Mouse (Mus musculus): ENCODE results near the gene Tyw1. TPM values are rescaled to one million over a fixed set of nuclear protein-coding genes. Genes with fewer than 3 reads are reported as not detected.

Tyw1 gene
- polyA plus RNA-seq, 1 experiment, result 19.7 TPM

DNA sequence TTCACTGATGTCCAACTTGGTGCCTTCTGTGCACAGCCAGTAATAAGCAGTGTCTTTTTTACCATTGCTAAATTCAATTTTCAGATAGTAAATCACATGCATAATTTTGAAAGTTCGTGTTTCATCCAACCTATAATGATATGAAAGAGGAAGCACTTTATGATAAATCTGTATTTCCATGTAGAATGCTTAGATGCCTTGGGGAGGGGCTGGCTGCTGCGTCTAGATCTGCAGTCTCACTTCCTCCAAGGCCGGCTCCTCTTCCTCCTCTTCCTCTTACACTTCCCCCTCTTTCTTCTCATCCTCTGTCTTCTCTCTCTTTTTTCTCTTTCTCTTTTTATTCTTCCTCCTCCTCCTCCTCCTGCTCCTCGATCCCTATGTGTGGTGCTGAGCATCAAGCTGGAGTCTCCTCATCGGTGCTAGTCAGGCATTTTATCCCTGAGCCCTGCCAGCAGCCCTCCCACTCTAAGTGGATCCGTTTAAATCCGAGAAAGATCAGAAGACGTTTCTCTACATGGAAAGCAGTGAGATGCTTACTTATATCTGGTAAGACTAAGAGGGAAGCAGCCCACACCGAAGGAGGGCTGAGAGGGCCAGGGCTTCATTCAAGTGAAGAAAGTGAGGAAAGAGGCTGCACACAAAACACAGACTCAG is 27.8 kb downstream of the Tyw1 start:
- no peak overlapping the region for H3K4me3 ChIP-seq (ENCODE audit: insufficient read depth, low read length)
- TF ChIP-seq CTCF (IDR thresholded peaks at IDR 0.05; ENCODE audit: borderline replicate concordance, insufficient read depth, low read length) (no peak), POLR2A (IDR thresholded peaks at IDR 0.05; ENCODE audit: low read depth, low read length) (no peak)
- H3K4me1 ChIP-seq (ENCODE audit: control insufficient read depth, insufficient read depth, low read length), result no peaks in the 10 kb centered on the region
- no peak overlapping the region for H3K27ac ChIP-seq (ENCODE audit: insufficient read depth, low read length)

DNA sequence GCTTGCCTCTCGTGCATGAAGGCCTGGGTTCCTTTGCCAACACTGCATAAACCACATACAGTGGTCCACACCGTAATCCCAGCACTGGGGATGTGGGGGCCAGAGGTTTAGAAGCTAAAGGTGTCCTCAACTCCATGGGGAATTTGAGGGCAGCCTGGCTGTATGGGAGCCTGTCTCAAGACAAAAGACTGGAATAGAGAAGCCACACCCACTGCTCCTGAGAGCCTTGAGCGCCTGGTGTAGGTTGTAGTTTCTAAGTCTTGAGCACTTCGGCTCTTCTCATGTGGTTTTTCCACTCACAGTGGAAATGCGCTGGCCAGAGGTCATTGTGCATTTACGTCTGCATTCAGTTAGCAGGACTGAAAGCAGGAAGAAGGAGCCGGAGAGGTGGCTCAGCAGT is 32.7 kb downstream of the Tyw1 start:
- no peak for TF ChIP-seq CTCF (IDR thresholded peaks at IDR 0.05; ENCODE audit: borderline replicate concordance, insufficient read depth, low read length)
- no peak for TF ChIP-seq POLR2A (IDR thresholded peaks at IDR 0.05; ENCODE audit: low read depth, low read length)
- H3K4me3 ChIP-seq (ENCODE audit: insufficient read depth, low read length), result no peak overlapping the region

DNA sequence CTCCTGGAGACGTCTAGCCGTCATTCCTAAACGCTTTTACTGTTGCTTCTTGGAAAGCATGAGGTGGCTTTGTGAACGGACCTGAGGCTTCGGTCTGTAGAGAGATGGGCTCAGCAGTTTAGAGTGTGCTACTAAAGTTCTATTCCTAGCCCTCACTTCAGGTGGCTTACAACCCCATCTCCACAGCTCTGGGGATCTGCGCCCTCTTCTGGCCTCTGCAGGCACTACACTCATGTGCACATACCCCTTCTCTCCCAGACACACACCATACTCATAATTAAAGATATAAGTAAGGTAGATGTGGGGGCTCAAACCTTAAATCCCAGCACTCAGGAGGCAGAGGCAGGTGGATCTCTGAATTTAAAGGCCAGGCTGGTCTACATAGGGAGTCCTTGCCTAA is 34.8 kb downstream of the Tyw1 start:
- H3K4me3 ChIP-seq (ENCODE audit: insufficient read depth, low read length), result no peak overlapping the region
- H3K27ac ChIP-seq (ENCODE audit: insufficient read depth, low read length), result no peak overlapping the region
- TF ChIP-seq CTCF (IDR thresholded peaks at IDR 0.05; ENCODE audit: borderline replicate concordance, insufficient read depth, low read length), result no peak
- no peak for TF ChIP-seq POLR2A (IDR thresholded peaks at IDR 0.05; ENCODE audit: low read depth, low read length)
- no peaks in the 10 kb centered on the region for H3K4me1 ChIP-seq (ENCODE audit: control insufficient read depth, insufficient read depth, low read length)

More for the DNA sequence above, 32.7 kb downstream of the Tyw1 start:
- H3K4me1 ChIP-seq (ENCODE audit: control insufficient read depth, insufficient read depth, low read length), result no peaks in the 10 kb centered on the region
- H3K27ac ChIP-seq (ENCODE audit: insufficient read depth, low read length), result no peak overlapping the region

DNA sequence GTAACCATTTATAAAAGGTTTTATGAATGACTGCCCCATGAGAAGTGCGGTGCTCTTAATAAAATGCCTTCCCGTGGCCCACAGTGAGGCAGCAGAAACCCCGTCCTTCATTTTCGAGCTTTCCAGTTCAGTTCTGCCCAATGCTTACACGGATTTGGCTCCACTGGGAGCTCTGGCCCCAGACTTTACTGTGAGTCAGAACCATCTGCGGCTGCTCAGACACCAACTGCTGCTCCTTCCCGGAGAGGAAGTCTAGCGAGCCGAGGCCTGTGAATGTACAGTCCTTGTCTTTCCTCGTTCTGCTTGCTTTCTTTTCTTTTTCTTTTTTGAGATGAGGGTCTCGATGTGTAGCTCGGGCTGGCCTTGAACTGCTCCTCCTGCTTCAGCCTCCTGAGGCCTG is 35.4 kb downstream of the Tyw1 start:
- no peak overlapping the region for H3K4me3 ChIP-seq (ENCODE audit: insufficient read depth, low read length)
- TF ChIP-seq CTCF (IDR thresholded peaks at IDR 0.05; ENCODE audit: borderline replicate concordance, insufficient read depth, low read length) (no peak), POLR2A (IDR thresholded peaks at IDR 0.05; ENCODE audit: low read depth, low read length) (no peak)
- no peak overlapping the region for H3K27ac ChIP-seq (ENCODE audit: insufficient read depth, low read length)
- H3K4me1 ChIP-seq (ENCODE audit: control insufficient read depth, insufficient read depth, low read length), result no peaks in the 10 kb centered on the region

DNA sequence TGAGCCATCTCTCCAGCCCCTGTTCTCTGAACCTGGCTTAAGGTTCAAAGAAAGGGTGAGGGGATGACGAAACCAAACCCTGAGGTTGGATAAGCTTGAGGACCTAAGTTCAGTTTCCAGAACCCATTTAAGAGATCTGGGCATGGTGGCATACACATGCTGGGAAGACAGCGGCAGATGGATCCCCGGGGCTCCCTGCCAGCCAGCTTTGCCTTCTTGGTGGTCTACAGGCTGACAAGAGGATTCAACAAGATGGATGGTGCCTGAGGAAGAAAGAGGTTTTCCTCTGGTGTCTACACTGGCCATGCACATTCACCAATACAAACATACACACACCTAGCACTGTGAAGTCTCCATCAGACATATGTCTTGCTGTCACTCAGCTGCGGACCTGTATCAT is 37.6 kb downstream of the Tyw1 start:
- TF ChIP-seq POLR2A (IDR thresholded peaks at IDR 0.05; ENCODE audit: low read depth, low read length), result no peak
- no peak for TF ChIP-seq CTCF (IDR thresholded peaks at IDR 0.05; ENCODE audit: borderline replicate concordance, insufficient read depth, low read length)
- Histone ChIP-seq H3K4me3 (ENCODE audit: insufficient read depth, low read length) (no peak overlapping the region), H3K4me1 (ENCODE audit: control insufficient read depth, insufficient read depth, low read length) (no peaks in the 10 kb centered on the region), H3K27ac (ENCODE audit: insufficient read depth, low read length) (no peak overlapping the region)

DNA sequence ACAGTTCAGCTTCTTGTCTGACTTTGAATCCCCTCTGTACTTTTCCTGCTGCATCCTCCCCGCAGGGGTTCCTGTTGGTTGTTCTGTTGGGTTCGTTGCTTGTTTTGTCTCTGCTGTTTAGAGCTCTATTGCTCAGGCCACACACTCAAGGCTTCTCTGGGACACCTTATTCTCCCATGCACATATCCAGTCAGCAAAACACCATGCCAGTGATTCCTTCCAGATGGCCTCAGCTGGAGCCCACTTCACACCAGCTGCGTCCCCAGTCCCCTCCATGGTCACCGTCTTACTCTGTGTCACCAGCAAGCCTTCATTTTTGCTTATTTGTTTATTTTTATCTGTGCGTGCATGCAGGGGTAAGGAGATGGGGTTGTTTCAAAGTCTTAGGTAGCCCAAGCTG is 38.5 kb downstream of the Tyw1 start:
- Histone ChIP-seq H3K4me3 (ENCODE audit: insufficient read depth, low read length) (no peak overlapping the region), H3K4me1 (ENCODE audit: control insufficient read depth, insufficient read depth, low read length) (no peaks in the 10 kb centered on the region), H3K27ac (ENCODE audit: insufficient read depth, low read length) (no peak overlapping the region)
- no peak for TF ChIP-seq CTCF (IDR thresholded peaks at IDR 0.05; ENCODE audit: borderline replicate concordance, insufficient read depth, low read length)
- no peak for TF ChIP-seq POLR2A (IDR thresholded peaks at IDR 0.05; ENCODE audit: low read depth, low read length)

DNA sequence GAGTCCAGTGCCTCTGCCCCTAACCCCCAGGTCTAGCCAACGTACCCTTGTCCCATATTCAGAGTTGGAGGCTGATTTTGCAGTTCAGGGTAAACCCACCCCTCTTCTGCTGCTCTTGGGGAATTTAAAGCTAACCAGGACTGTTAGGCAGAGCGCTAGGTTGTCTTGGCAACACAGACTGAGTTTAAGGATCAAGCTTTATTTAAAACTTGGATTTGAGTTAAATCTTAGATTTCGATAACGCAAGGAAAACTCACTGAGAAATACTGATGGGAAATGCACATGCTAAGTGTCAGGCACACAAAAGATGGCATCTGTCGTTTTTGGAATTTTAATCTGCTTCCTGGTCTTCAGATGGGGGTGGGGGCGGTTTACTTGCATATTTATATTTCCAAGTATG is 39.2 kb downstream of the Tyw1 start:
- no peak overlapping the region for H3K27ac ChIP-seq (ENCODE audit: insufficient read depth, low read length)
- TF ChIP-seq POLR2A (IDR thresholded peaks at IDR 0.05; ENCODE audit: low read depth, low read length) (no peak), CTCF (IDR thresholded peaks at IDR 0.05; ENCODE audit: borderline replicate concordance, insufficient read depth, low read length) (no peak)
- no peak overlapping the region for H3K4me3 ChIP-seq (ENCODE audit: insufficient read depth, low read length)
- H3K4me1 ChIP-seq (ENCODE audit: control insufficient read depth, insufficient read depth, low read length), result no peaks in the 10 kb centered on the region

DNA sequence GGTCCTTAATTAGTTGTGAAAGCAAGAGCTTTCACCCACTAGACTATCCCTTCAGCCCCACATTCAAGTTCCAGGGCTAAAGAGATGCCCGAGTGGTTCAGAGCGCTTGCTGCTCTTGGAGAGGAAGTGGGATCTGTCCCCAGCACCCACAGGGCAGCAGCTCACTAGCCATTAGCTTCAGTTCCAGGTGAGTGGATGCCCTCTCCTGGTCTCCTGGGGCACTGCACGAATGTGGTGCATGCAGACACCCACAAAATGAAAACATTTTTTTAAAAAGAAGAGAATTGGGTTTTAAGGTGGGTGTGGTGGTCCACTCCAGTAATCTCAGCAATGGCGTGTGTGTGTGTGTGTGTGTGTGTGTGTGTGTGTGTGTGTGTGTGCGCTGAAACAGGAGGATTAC is 40.7 kb downstream of the Tyw1 start:
- no peak for TF ChIP-seq POLR2A (IDR thresholded peaks at IDR 0.05; ENCODE audit: low read depth, low read length)
- no peak for TF ChIP-seq CTCF (IDR thresholded peaks at IDR 0.05; ENCODE audit: borderline replicate concordance, insufficient read depth, low read length)
- Histone ChIP-seq H3K4me1 (ENCODE audit: control insufficient read depth, insufficient read depth, low read length) (no peaks in the 10 kb centered on the region), H3K27ac (ENCODE audit: insufficient read depth, low read length) (no peak overlapping the region), H3K4me3 (ENCODE audit: insufficient read depth, low read length) (no peak overlapping the region)

DNA sequence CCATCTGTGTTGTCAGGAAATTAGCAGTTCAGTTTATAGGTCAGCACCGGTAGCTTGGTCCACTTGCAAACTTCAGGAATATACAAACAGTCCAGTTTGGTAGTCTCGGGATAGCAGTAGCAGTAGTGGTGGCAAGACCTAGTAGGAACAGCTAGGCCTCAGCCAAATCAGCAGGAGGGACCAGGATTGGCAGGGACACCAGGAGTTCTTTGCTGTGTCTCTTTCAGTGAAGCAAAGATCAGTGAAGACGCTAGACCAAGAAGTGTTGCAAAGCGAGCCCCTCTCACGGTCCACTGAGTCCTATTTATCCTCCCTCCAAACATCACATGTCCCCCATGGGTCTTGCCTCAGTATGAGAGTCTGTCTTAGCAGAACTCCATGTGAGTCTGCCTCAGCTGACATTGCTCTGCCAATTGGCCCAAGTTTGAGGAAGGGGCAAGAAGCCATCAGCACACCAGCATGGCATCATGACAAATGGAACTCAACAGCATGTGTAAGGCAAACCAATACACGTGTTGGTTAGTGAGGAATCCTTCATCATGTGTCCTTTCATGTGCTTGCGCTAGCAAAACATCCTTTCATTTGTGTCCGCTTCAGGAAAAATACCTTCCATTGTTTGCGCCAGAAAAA is 43.5 kb downstream of the Tyw1 start:
- Histone ChIP-seq H3K27ac (ENCODE audit: insufficient read depth, low read length) (no peak overlapping the region), H3K4me1 (ENCODE audit: control insufficient read depth, insufficient read depth, low read length) (no peaks in the 10 kb centered on the region), H3K4me3 (ENCODE audit: insufficient read depth, low read length) (no peak overlapping the region)
- TF ChIP-seq POLR2A (IDR thresholded peaks at IDR 0.05; ENCODE audit: low read depth, low read length) (no peak), CTCF (IDR thresholded peaks at IDR 0.05; ENCODE audit: borderline replicate concordance, insufficient read depth, low read length) (no peak)

DNA sequence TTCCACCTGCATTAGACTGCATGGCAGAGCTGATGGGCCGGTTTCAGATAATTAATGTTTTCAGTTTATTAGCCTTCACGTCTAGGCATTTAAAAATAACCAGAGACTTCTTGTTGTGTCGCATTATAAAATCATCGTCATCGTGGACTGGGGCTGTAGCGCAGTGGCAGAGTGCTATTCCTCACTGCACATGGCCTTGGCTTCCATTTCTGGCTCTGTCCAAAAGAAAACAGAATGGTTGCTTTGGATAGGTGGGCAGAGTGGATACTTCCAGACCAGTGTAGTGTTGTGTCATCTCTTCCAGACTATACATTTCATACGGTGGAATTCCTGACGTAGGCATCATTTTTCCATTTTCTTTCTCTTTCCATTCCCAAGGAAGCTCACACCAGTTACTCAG is 44.1 kb downstream of the Tyw1 start:
- no peak overlapping the region for H3K4me3 ChIP-seq (ENCODE audit: insufficient read depth, low read length)
- H3K27ac ChIP-seq (ENCODE audit: insufficient read depth, low read length), result no peak overlapping the region
- no peak for TF ChIP-seq CTCF (IDR thresholded peaks at IDR 0.05; ENCODE audit: borderline replicate concordance, insufficient read depth, low read length)
- no peak for TF ChIP-seq POLR2A (IDR thresholded peaks at IDR 0.05; ENCODE audit: low read depth, low read length)
- H3K4me1 ChIP-seq (ENCODE audit: control insufficient read depth, insufficient read depth, low read length), result no peaks in the 10 kb centered on the region

All from embryonic fibroblast, embryonic 13.5 days (primary cell).